Mouse (Mus musculus) T-helper 1 cell (primary cell): ENCODE data around the gene 2900026A02Rik.

Source experiments
- in situ Hi-C: fragments of 300-600 bp; cut with MboI, MseI; formaldehyde crosslinking; loops from one replicate; pipeline ENCODE4 v1.15.1; 2025; ENCODE audit warnings: high pct_unique_total_duplicates

2900026A02Rik gene

DNA sequence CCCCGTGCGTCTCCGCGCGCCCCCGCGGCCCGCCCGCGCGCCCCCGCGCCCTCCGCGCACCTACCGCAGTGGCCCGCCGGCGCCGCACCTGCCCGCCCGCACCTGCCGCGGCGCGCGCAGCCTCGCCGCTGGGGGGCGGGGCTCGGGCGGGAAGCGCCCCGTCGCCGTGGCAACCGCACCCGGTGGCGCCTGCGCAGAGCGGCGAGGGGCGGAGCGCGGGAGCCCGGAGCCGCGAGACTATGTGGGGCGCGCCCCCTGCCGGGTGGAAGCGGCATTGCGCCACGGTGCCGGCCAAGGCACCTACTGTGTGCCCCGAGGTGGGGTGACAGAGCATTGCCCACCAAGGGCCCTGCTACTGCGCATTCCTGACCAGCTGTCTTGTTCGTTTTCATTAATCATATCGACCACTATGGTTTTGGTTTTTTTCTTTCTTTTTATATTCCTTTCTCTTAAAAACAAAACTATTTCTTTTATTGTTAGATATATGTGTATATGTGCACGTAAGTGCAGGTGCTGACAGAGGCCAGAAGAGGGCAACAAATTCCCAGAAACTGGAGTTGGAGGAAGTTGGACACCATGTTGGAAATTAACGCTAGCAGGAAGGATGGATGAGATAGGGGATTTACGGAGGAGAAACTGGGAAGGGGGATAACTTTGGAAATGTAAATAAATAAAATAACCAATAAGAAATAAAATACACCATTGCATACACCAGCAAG, at the start of gene 2900026A02Rik:
Gene 2900026A02Rik (minus strand): TSS at position 90 of the 719 bp plus-strand sequence.
- in situ Hi-C loops: no loop called here

GRCm38 (mm10) chr5:113270043-113270442, 49.0 kb upstream of the 2900026A02Rik start:
- in situ Hi-C loops: no loop called here

DNA sequence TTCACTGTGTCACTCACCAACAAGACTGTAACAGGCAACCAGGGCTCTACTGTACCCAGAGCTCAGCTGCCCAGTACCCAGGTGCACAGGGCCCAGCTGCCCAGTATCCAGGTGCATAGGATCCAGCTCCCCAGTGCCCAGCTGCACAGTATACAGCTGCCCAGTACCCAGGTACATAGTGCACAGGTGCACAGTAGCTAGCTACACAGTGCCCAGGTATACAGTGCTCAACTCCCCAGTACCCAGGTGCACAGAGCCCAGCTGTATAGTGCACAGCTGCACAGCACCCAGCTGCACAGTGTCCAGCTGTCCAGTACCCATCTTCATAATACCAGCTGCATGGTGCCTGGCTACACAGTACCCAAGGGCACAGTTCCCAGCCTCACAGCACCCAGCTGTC, 47.2 kb upstream of the 2900026A02Rik start:
- in situ Hi-C loops: no loop called here

GRCm38 (mm10) chr5:113265637-113266036, 44.6 kb upstream of the 2900026A02Rik start:
- in situ Hi-C loops: no loop called here

- in situ Hi-C loops: no loop called here
Observed at GRCm38 (mm10) chr5:113250806-113251205, 29.8 kb upstream of the 2900026A02Rik start.

DNA sequence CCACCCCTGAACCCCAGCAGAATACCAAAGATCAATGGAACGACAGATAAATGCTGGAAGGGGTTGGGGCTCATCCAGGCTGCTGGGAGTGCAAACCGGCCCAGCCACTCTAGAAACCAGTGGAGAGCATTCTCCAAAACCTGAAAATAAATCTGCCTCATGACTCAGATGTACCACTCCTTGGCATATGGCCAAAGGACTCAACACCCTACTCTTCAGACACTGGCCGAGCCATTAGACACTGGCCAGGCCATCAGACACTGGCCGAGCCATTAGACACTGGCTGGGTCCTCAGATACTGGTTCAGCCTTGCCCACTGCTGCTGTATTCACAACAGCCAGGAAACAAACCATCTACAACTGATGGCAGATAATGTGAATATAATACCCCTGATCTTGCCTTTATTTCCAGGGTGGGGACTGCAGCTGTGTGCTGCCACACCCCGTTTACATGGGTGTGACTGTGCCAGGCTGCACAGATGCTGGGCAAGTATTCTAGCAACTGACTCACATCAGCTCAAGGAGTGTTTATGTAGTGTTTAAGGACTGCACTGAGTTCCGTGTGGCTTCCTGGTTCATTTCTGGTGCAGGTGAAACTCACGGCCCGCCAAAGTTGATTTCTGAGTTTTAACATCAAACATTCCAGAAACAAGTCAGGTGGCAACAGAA, 28.4 kb upstream of the 2900026A02Rik start:
- in situ Hi-C loops: no loop called here

- in situ Hi-C loops: no loop called here
Observed at GRCm38 (mm10) chr5:113230196-113230595, 9.2 kb upstream of the 2900026A02Rik start.

- in situ Hi-C loops: no loop called here
Observed at GRCm38 (mm10) chr5:113226632-113227102, 5.6 kb upstream of the 2900026A02Rik start, which contains the start of gene Tmem211. TSS of gene Tmem211 (plus strand) at chr5:113226909.

DNA sequence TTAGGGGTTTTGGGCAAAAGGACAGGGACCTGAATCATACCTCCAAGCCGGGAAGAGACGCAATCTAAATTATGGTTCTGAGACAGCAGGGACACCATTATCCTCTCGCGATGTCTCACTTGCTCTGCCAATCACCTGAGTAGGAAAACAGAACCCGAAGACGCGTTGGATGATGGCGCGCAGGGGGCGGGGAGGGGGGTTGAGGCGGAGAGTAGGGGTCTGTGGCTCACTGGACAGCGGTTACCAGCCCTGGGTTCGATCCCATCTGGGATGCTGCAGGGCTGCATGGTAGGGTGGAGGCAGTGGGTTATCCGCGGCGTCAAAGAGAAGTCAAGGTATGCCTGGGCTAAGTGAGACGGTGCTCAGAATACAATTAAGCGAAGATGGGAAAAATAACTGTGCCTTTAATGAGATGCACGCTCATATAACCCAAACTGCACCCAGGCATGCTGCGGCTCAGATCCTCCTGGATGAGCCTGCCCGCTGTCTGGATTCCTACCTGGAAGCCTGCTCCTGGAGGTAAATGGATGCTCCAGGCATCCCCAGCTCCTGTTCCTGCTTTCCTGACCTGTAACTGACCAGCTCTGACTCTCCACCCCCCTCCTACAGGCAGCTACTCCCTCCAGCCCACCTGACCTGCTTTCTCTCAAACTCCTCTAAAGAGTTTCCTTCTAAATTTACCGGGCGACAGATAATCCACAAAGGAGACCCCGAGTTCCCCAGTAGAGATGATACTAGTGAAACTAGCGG, 4.8 kb upstream of the 2900026A02Rik start:
- in situ Hi-C loops: no loop called here

- in situ Hi-C loops: no loop called here
Observed at GRCm38 (mm10) chr5:113225271-113225670, 4.2 kb upstream of the 2900026A02Rik start.

DNA sequence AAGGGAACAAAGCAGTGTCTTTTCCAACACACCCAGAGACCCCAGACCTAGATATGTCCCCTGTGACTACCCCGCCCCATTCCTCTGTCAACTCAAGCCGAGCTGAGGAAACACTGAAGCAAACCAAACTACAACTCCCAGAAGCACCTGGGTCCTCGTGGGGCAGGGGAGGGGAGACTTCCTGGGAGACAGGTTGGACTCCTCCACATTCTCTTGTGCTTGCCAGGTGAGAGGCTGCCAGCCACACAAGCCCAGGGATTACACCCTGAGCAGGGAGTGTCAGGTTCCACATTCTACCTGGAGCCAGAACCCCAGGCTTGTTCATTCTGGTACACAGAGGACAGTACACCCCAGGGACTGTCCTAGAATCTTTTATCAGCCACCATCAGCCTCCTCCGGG, 2.9 kb upstream of the 2900026A02Rik start:
- in situ Hi-C loops: no loop called here

DNA sequence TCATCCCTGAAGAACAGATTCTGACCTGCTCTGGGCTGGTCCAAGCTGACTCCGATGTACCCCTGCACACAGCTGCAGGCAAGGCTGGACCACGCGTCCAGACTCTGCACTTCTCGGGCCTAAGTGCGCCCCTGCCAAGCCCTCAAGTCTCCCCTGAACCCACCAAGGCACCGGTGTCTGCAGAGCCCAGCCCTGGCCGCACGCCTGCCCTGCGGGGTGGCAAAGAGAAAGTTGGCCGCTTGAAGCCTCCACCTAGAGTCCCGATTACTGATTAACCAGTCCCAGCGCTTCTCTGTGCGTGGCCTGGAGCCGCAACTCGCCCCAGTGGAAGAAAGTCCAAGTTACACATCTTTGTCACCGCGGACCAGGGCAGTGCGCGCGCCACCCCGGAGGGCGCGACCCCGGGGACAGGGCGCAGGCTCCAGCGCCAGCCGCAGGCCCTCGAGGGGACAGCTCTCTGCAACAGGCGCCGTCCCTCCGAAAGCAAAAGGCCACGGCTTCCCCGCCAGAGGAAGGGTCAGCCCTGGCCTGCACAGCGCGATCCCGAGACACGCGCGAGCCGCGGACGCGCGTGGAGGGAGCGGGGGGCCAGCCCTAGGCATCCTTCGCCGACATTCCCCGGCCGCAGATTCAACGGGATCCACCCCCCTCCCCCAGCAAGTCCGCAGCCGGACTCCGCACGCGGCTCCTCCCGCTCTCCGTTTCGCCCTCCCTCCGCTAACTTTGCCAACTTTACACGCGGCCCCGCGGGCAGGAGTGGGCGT, 471 bp downstream of the 2900026A02Rik start:
- in situ Hi-C loops: no loop called here

- in situ Hi-C loops: no loop called here
Observed at GRCm38 (mm10) chr5:113219876-113220275, 1.2 kb downstream of the 2900026A02Rik start.

GRCm38 (mm10) chr5:113219450-113219849, 1.6 kb downstream of the 2900026A02Rik start:
- in situ Hi-C loops: no loop called here

- in situ Hi-C loops: no loop called here
Observed at GRCm38 (mm10) chr5:113218617-113219235, 2.3 kb downstream of the 2900026A02Rik start.

DNA sequence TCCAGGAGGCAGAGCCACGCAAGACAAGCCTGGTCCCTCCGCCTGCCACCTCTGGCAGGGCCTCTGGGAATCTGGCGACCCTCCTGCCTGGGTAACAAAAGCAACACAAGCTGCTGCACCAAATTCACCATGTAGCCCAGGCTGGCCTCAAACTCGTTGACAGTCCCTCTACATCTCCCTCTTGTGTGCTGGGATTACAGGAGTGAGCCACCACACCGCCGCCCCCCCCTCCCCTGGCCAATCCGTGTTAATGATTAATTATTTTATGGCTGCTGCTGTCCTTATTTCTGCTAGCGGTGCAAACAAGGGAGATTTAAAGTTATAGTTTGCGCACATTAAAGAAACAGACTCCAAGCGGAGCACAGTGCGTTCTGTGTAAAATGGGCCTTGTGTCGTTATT, 4.0 kb downstream of the 2900026A02Rik start:
- in situ Hi-C loops: no loop called here

GRCm38 (mm10) chr5:113216328-113216960, 4.6 kb downstream of the 2900026A02Rik start:
- in situ Hi-C loops: no loop called here

- in situ Hi-C loops: no loop called here
Observed at GRCm38 (mm10) chr5:113215610-113216011, 5.4 kb downstream of the 2900026A02Rik start.

GRCm38 (mm10) chr5:113214455-113214854, 6.6 kb downstream of the 2900026A02Rik start:
- in situ Hi-C loops: no loop called here

- in situ Hi-C loops: no loop called here
Observed at GRCm38 (mm10) chr5:113214041-113214440, 7.0 kb downstream of the 2900026A02Rik start.
